Comparison of ENCODE assay signal across 22 mouse cellular contexts in the genomic region with DNA sequence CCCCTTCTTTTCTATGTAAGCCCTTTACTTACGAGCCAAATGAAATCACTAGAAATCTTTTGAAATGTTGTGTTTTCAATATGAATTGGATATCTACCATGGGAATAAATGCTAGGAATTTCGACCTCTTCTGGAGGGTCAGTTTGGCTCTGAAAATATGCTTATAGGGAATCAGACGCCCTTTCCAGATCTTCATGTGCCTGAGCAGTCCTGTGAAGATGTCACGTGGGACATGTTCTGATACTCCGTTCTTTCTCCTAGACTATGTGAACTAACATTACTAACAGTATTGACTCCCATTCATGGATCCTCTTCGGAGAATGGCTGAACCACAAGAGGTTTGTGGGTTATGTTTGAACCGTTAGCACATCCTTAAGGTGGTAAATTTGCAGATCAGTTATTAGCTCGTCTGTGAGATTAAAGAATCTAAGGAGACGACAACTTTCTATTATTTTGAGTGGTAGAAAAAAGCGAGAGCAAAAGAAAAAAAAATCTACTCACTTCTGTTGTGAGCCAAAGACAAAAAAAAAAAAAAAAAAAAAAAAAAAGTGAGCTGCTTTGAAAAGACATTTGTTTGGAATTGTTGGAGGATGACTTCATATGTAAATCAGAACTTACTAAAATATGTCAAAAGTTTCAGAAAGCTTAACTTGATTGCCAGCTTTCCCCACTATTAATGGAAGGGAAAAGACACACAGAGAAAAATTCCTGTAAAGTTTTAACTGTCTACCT.
DNase-seq lines count a peak whose midpoint lies in the region; ATAC-seq and TF ChIP-seq lines count a peak whose summit lies in the region.
"Had no signal": no experiment of that assay in that cellular context is flagged by ENCODE, and none has a peak within 500 bp of the region (broad histone marks: within the 10 kb centered on the region; RNA-seq: fewer than 3 reads in every experiment).

No protein-coding gene starts in this region.

- no peak for ATAC-seq in kidney, embryonic 15.5 days (replicated peaks; ENCODE audit: low FRiP score)

- 77% methylated on average over 10 of the region's 10 CpGs for WGBS in kidney, embryonic 15.5 days
- 76% methylated on average over 10 of the region's 10 CpGs for WGBS in limb, embryonic 10.5 days

- no peaks in the 10 kb centered on the region for H3K27me3 ChIP-seq in kidney, embryonic 15.5 days
- H3K27me3 ChIP-seq in limb, embryonic 10.5 days (ENCODE audit: low read depth, poor library complexity, severe bottlenecking), result no peaks in the 10 kb centered on the region
- H3K27me3 ChIP-seq: embryonic facial prominence, embryonic 12.5 days; hindbrain, embryonic 13.5 days; limb, embryonic 15.5 days; midbrain, embryonic 12.5 days had no signal

- H3K4me3 ChIP-seq in kidney, embryonic 15.5 days (replicated peaks), result no peak overlapping the region
- no peak overlapping the region for H3K4me3 ChIP-seq in ES-E14 (ENCODE audit: insufficient read depth in 1 of 2, low read depth in 1 of 2, low read length in 2 of 2, poor library complexity in 1 of 2, severe bottlenecking in 1 of 2)
- H3K4me3 ChIP-seq in limb, embryonic 10.5 days, result no peak overlapping the region
- H3K4me3 ChIP-seq: embryonic facial prominence, embryonic 12.5 days; hindbrain, embryonic 13.5 days; limb, embryonic 15.5 days; midbrain, embryonic 12.5 days had no signal

- no peaks in the 10 kb centered on the region for H3K9me3 ChIP-seq in kidney, embryonic 15.5 days (replicated peaks)
- H3K9me3 ChIP-seq in ES-E14 (ENCODE audit: control insufficient read depth, insufficient read depth, low read depth, low read length), result no peaks in the 10 kb centered on the region
- no peaks in the 10 kb centered on the region for H3K9me3 ChIP-seq in limb, embryonic 10.5 days (replicated peaks)
- H3K9me3 ChIP-seq: embryonic facial prominence, embryonic 12.5 days; hindbrain, embryonic 13.5 days; limb, embryonic 15.5 days; midbrain, embryonic 12.5 days had no signal

- in situ Hi-C loops in ES-E14 (cut with MboI; ENCODE audit: low sequenced_read_pairs in 2 of 2, unreplicated experiment in 2 of 2), result no loop called here

- H3K4me2 ChIP-seq in kidney, embryonic 15.5 days, result no peak overlapping the region
- H3K4me2 ChIP-seq: hindbrain, embryonic 13.5 days; midbrain, embryonic 12.5 days had no signal

- no peaks in the 10 kb centered on the region for H3K36me3 ChIP-seq in kidney, embryonic 15.5 days
- H3K36me3 ChIP-seq in ES-E14 (ENCODE audit: control insufficient read depth, insufficient read depth, low read length, poor library complexity, severe bottlenecking), result no peaks in the 10 kb centered on the region
- no peaks in the 10 kb centered on the region for H3K36me3 ChIP-seq in limb, embryonic 10.5 days
- H3K36me3 ChIP-seq: embryonic facial prominence, embryonic 12.5 days; hindbrain, embryonic 13.5 days; limb, embryonic 15.5 days; midbrain, embryonic 12.5 days had no signal

- H3K27ac ChIP-seq in kidney, embryonic 15.5 days, result 0 out of 2 replicates have a peak overlapping the region, but pooled peaks have one; percentile 27
- H3K27ac ChIP-seq in ES-E14 (ENCODE audit: insufficient read depth, low read depth, low read length, poor library complexity, severe bottlenecking), result no peak overlapping the region
- peak overlapping the region; percentile 80 for H3K27ac ChIP-seq in limb, embryonic 10.5 days
- H3K27ac ChIP-seq: embryonic facial prominence, embryonic 12.5 days; hindbrain, embryonic 13.5 days; liver, embryonic 14.5 days; midbrain, embryonic 12.5 days had no signal

- no peak for DNase-seq in kidney, adult 9 months
- DNase-seq in 3T3-L1 (ENCODE audit: low read depth, low spot score) (peak; percentile 2), ES-E14 (ENCODE audit: low read depth, low spot score) (no peak)
- DNase-seq in limb, embryonic 10.5 days (ENCODE audit: low spot score), result no peak
- DNase-seq in Muller cell, postnatal 12 days (ENCODE audit: inconsistent ontology term), result no peak
- DNase-seq in adrenal gland, adult 2 months, result no peak
- DNase-seq: cerebellum, adult 11-12 months; cerebellum, postnatal 10 days; gastrocnemius, postnatal 36 days; heart, postnatal 36 days; kidney, adult 2 months; kidney, postnatal 25 days; layer of hippocampus, postnatal 36 days; lung, postnatal 14 days; retina, postnatal 1 day; thymus, postnatal 25 days had no signal

- peaks cover 30% of the 10 kb centered on the region for H3K4me1 ChIP-seq in kidney, embryonic 15.5 days
- no peaks in the 10 kb centered on the region for H3K4me1 ChIP-seq in ES-E14 (ENCODE audit: control insufficient read depth in 2 of 2, insufficient read depth in 2 of 2, low read length in 2 of 2, poor library complexity in 1 of 2)
- H3K4me1 ChIP-seq in limb, embryonic 10.5 days, result peaks cover 62% of the 10 kb centered on the region

- H3K9ac ChIP-seq in kidney, embryonic 15.5 days, result no peak overlapping the region
- no peak overlapping the region for H3K9ac ChIP-seq in ES-E14 (ENCODE audit: insufficient read depth, low read depth, low read length, poor library complexity, severe bottlenecking)
- H3K9ac ChIP-seq: embryonic facial prominence, embryonic 12.5 days; hindbrain, embryonic 13.5 days; limb, embryonic 15.5 days; liver, embryonic 14.5 days; midbrain, embryonic 12.5 days had no signal

TF ChIP-seq in ES-E14, 5 proteins besides CTCF, POLR2A, EP300 and RAD21:
- TF ChIP-seq ZNF384 (IDR thresholded peaks at IDR 0.05; ENCODE audit: low read depth, low read length), result peak; percentile 42; the same call in 1 of the 2 replicates
- TF ChIP-seq ZC3H11A (IDR thresholded peaks at IDR 0.05; ENCODE audit: borderline replicate concordance, low read depth, low read length), result no peak
